Mouse (Mus musculus): Measurements from ENCODE around the gene Ube2l6.

GRCm38 (mm10) chr2:84841905-84842304 is 43.3 kb downstream of the Ube2l6 start:
- TF ChIP-seq POLR2A (IDR thresholded peaks at IDR 0.05; ENCODE audit: borderline replicate concordance, control insufficient read depth, low read depth, low read length) = peak; percentile 68; the same call in 1 of the 2 replicates
- TF ChIP-seq CTCF (IDR thresholded peaks at IDR 0.05; ENCODE audit: control insufficient read depth, insufficient read depth, low read length) = no peak
